Mouse (Mus musculus): ENCODE results near the gene Clic6. TPM values are rescaled to one million over a fixed set of nuclear protein-coding genes. Genes with fewer than 3 reads are reported as not detected.
A peak's percentile ranks its signal among the peaks of the same experiment; 100 is the strongest.

Gene Clic6
- total and polyA plus RNA-seq, 2 experiments: 0.04 to 0.09 TPM

DNA sequence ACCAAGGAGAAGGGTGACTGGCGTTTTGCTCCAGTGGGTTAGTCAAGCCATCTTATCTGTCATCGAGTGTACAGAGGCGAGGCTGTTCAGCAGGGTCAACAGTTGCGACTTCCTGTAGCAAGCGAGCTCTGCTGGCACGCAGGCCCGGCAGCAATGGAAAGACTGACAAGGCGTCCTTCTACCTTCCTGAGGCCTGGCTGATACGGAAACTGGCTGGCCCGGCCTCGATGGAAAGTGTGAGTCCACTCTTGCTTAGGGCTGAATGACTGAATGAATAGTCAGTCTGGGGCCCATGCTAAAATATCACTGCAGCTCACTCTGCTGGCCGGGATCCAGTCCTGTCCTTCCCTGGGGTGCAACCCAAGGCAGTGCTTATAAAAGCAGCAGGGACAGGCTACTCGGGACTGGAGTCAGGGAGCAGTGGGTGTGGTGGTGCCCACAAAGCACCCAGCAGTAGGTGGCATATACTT is 41.9 kb upstream of the Clic6 start:
- Histone ChIP-seq H3K4me1 (ENCODE audit: control insufficient read depth, insufficient read depth, low read length) (peaks cover 8% of the 10 kb centered on the region; the same call in 1 of the 2 replicates), H3K27me3 (ENCODE audit: control insufficient read depth, insufficient read depth, low read length) (no peaks in the 10 kb centered on the region), H3K4me3 (ENCODE audit: insufficient read depth, low read depth, low read length) (no peak overlapping the region), H3K79me2 (ENCODE audit: control insufficient read depth, insufficient read depth, low read length) (0 out of 2 replicates have a peak, but pooled peaks cover 5% of the 10 kb centered on the region), H3K9ac (ENCODE audit: low read depth, low read length) (no peak overlapping the region), H3K36me3 (ENCODE audit: control insufficient read depth, insufficient read depth, low read length) (no peaks in the 10 kb centered on the region), H3K27ac (replicated peaks; ENCODE audit: insufficient read depth, low read depth, low read length) (no peak overlapping the region)
- DNase-seq (ENCODE audit: extremely low read depth, low read depth, low spot score): no peak
- 0 out of 2 replicates have a peak, but pooled peaks have one; percentile 13 for TF ChIP-seq CTCF (IDR thresholded peaks at IDR 0.05; ENCODE audit: low read depth, low read length)
- no peak for TF ChIP-seq POLR2A (IDR thresholded peaks at IDR 0.05; ENCODE audit: extremely low read depth, insufficient read depth, low read length)
- WGBS: 50% methylated on average over 13 of the region's 13 CpGs

DNA sequence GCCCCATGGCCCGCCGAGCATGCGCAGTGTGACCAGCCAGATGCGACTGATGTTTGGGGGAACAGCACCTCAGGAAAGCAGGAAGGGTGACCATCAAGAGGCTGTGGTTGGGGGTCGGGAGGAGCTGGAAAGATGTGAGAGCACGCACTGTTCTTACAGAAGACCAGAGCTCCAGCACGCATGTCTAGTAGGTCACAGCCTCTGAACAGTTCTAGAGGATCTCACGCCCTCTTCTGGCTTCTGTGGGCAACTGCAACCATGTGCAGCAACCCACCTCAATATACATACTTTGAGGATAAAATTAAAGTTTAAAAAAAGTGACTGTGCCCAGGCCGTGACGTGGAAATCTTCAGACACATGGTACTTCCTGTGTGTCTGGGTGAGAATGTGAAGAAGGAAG is 40.2 kb upstream of the Clic6 start:
- WGBS: 78% methylated on average over 10 of the region's 10 CpGs
- Histone ChIP-seq H3K27me3 (ENCODE audit: control insufficient read depth, insufficient read depth, low read length) (no peaks in the 10 kb centered on the region), H3K4me1 (ENCODE audit: control insufficient read depth, insufficient read depth, low read length) (peaks cover 8% of the 10 kb centered on the region; the same call in 1 of the 2 replicates), H3K27ac (replicated peaks; ENCODE audit: insufficient read depth, low read depth, low read length) (no peak overlapping the region), H3K4me3 (ENCODE audit: insufficient read depth, low read depth, low read length) (no peak overlapping the region), H3K36me3 (ENCODE audit: control insufficient read depth, insufficient read depth, low read length) (no peaks in the 10 kb centered on the region), H3K9ac (ENCODE audit: low read depth, low read length) (no peak overlapping the region), H3K79me2 (ENCODE audit: control insufficient read depth, insufficient read depth, low read length) (0 out of 2 replicates have a peak, but pooled peaks cover 5% of the 10 kb centered on the region)
- TF ChIP-seq POLR2A (IDR thresholded peaks at IDR 0.05; ENCODE audit: extremely low read depth, insufficient read depth, low read length) (no peak), CTCF (IDR thresholded peaks at IDR 0.05; ENCODE audit: low read depth, low read length) (peak; percentile 74)
- peak; percentile 26 for DNase-seq (ENCODE audit: extremely low read depth, low read depth, low spot score)

- 97% methylated on average over 14 of the region's 14 CpGs for WGBS
- no peak for TF ChIP-seq POLR2A (IDR thresholded peaks at IDR 0.05; ENCODE audit: extremely low read depth, insufficient read depth, low read length)
- TF ChIP-seq CTCF (IDR thresholded peaks at IDR 0.05; ENCODE audit: low read depth, low read length): no peak
- peaks cover 8% of the 10 kb centered on the region; the same call in 1 of the 2 replicates for H3K4me1 ChIP-seq (ENCODE audit: control insufficient read depth, insufficient read depth, low read length)
- no peaks in the 10 kb centered on the region for H3K79me2 ChIP-seq (ENCODE audit: control insufficient read depth, insufficient read depth, low read length)
- no peaks in the 10 kb centered on the region for H3K36me3 ChIP-seq (ENCODE audit: control insufficient read depth, insufficient read depth, low read length)
- no peaks in the 10 kb centered on the region for H3K27me3 ChIP-seq (ENCODE audit: control insufficient read depth, insufficient read depth, low read length)
- H3K4me3 ChIP-seq (ENCODE audit: insufficient read depth, low read depth, low read length): no peak overlapping the region
- no peak overlapping the region for H3K27ac ChIP-seq (replicated peaks; ENCODE audit: insufficient read depth, low read depth, low read length)
- no peak for DNase-seq (ENCODE audit: extremely low read depth, low read depth, low spot score)
- no peak overlapping the region for H3K9ac ChIP-seq (ENCODE audit: low read depth, low read length)
Measured at GRCm38 (mm10) chr16:92449080-92449479, 36.5 kb upstream of the Clic6 start.

GRCm38 (mm10) chr16:92450331-92450730 is 35.2 kb upstream of the Clic6 start:
- Histone ChIP-seq H3K36me3 (ENCODE audit: control insufficient read depth, insufficient read depth, low read length) (no peaks in the 10 kb centered on the region), H3K79me2 (ENCODE audit: control insufficient read depth, insufficient read depth, low read length) (no peaks in the 10 kb centered on the region), H3K4me3 (ENCODE audit: insufficient read depth, low read depth, low read length) (no peak overlapping the region), H3K4me1 (ENCODE audit: control insufficient read depth, insufficient read depth, low read length) (peaks cover 8% of the 10 kb centered on the region; the same call in 1 of the 2 replicates), H3K9ac (ENCODE audit: low read depth, low read length) (no peak overlapping the region), H3K27me3 (ENCODE audit: control insufficient read depth, insufficient read depth, low read length) (no peaks in the 10 kb centered on the region), H3K27ac (replicated peaks; ENCODE audit: insufficient read depth, low read depth, low read length) (no peak overlapping the region)
- DNase-seq (ENCODE audit: extremely low read depth, low read depth, low spot score): no peak
- no peak for TF ChIP-seq POLR2A (IDR thresholded peaks at IDR 0.05; ENCODE audit: extremely low read depth, insufficient read depth, low read length)
- no peak for TF ChIP-seq CTCF (IDR thresholded peaks at IDR 0.05; ENCODE audit: low read depth, low read length)
- WGBS: 90% methylated on average over 8 of the region's 8 CpGs

GRCm38 (mm10) chr16:92451516-92452072 is 33.9 kb upstream of the Clic6 start:
- no peak overlapping the region for H3K4me3 ChIP-seq (ENCODE audit: insufficient read depth, low read depth, low read length)
- H3K36me3 ChIP-seq (ENCODE audit: control insufficient read depth, insufficient read depth, low read length): no peaks in the 10 kb centered on the region
- TF ChIP-seq POLR2A (IDR thresholded peaks at IDR 0.05; ENCODE audit: extremely low read depth, insufficient read depth, low read length) (no peak), CTCF (IDR thresholded peaks at IDR 0.05; ENCODE audit: low read depth, low read length) (no peak)
- H3K9ac ChIP-seq (ENCODE audit: low read depth, low read length): no peak overlapping the region
- no peaks in the 10 kb centered on the region for H3K27me3 ChIP-seq (ENCODE audit: control insufficient read depth, insufficient read depth, low read length)
- WGBS: 53% methylated on average over 17 of the region's 17 CpGs
- peak; percentile 77 for DNase-seq (ENCODE audit: extremely low read depth, low read depth, low spot score)
- no peaks in the 10 kb centered on the region for H3K79me2 ChIP-seq (ENCODE audit: control insufficient read depth, insufficient read depth, low read length)
- H3K4me1 ChIP-seq (ENCODE audit: control insufficient read depth, insufficient read depth, low read length): no peaks in the 10 kb centered on the region
- no peak overlapping the region for H3K27ac ChIP-seq (replicated peaks; ENCODE audit: insufficient read depth, low read depth, low read length)

- Histone ChIP-seq H3K27ac (replicated peaks; ENCODE audit: insufficient read depth, low read depth, low read length) (no peak overlapping the region), H3K79me2 (ENCODE audit: control insufficient read depth, insufficient read depth, low read length) (no peaks in the 10 kb centered on the region), H3K36me3 (ENCODE audit: control insufficient read depth, insufficient read depth, low read length) (no peaks in the 10 kb centered on the region), H3K4me3 (ENCODE audit: insufficient read depth, low read depth, low read length) (no peak overlapping the region), H3K27me3 (ENCODE audit: control insufficient read depth, insufficient read depth, low read length) (no peaks in the 10 kb centered on the region), H3K4me1 (ENCODE audit: control insufficient read depth, insufficient read depth, low read length) (no peaks in the 10 kb centered on the region), H3K9ac (ENCODE audit: low read depth, low read length) (no peak overlapping the region)
- WGBS: 75% methylated on average over 8 of the region's 8 CpGs
- no peak for TF ChIP-seq POLR2A (IDR thresholded peaks at IDR 0.05; ENCODE audit: extremely low read depth, insufficient read depth, low read length)
- peak; percentile 29; the same call in 1 of the 2 replicates for TF ChIP-seq CTCF (IDR thresholded peaks at IDR 0.05; ENCODE audit: low read depth, low read length)
- no peak for DNase-seq (ENCODE audit: extremely low read depth, low read depth, low spot score)
Measured at GRCm38 (mm10) chr16:92452609-92453008, 32.9 kb upstream of the Clic6 start.

Measured in liver, adult 2 months (tissue).